Mouse (Mus musculus) heart, postnatal 0 days (tissue): ENCODE data around the gene Allc.

Experiments
- CTCF ChIP-seq: IDR thresholded peaks from 2 replicates; pipeline ENCODE4 v1.5.1; 2016; ENCODE audit warnings: antibody characterized with exemption, control low read depth, low read depth
- EP300 ChIP-seq: IDR thresholded peaks from 2 replicates; pipeline ENCODE4 v1.6.1; 2016; ENCODE audit warnings: antibody characterized with exemption, low read depth

GRCm38 (mm10) chr12:28612391-28612790, 30.1 kb upstream of the Allc start:
- TF ChIP-seq CTCF (no peak), EP300 (no peak)
